Mouse (Mus musculus): ENCODE results near the gene H2al1g.
"Not testable (repeated sequence)": the region's sequence is repeated elsewhere in the genome, so short reads cannot be mapped to it uniquely, and the experiment has no call there.

The H2al1g gene

DNA sequence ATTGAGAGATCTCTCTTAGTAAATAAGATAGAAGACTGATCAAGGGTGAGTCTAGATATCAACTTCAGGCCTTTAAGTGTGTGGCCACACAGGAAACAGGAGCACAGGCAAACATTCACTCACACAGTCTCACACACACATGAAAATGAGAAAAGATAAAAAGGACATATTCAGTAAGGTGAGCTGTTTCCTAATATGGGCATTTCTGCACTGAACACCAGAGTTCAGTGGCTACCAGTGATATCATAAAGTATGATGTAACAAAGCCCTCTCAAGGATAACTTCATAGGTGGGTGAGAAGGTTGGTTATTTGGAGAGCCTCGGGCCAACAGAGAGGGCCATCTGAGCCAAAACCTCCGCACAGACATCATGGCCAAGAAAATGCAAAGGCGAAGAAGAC, at the start of gene H2al1g:
Gene H2al1g (plus strand): TSS at position 301 of the 400 bp plus-strand sequence.
- not testable (repeated sequence) for DNase-seq

DNA sequence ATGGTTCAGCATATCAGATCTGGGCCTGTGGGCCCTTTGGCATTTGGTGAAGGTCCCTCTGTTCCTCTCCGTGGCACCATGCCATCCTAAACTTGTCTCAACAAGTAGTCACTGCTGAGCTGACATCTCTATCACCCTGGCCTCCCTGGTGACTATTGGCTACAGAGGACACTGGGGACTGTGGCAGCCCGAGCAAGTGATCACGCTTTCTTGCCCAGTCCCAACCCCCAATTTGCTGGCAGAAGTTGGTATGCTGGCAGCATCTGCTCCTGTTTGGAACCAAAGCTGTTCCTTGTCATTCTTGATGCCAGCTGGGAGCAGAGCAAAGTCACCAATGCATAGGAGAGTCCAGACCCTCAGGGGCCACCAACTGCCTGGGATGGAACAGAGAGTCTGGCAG, 49.0 kb upstream of the H2al1g start:
- DNase-seq = no peak

DNA sequence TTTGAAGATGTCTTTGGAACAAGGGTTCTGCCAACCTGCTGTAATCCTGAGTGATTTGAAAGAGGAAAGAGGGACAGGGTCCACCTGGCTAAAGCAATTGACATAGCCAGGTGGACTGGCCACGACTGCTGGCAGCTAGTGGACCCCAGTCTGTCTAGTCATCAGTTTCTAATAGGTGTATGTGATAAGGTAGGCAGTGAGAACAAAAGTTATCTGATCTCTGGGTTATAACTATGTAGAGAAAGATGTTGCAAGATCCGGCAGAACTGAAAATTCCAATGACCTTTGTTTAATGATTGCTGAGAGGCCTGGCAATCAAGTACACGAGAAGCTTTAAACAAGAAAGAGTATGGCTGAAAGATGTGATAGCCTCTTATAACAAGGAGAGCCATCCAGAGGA, 44.9 kb upstream of the H2al1g start:
- DNase-seq = no peak

DNA sequence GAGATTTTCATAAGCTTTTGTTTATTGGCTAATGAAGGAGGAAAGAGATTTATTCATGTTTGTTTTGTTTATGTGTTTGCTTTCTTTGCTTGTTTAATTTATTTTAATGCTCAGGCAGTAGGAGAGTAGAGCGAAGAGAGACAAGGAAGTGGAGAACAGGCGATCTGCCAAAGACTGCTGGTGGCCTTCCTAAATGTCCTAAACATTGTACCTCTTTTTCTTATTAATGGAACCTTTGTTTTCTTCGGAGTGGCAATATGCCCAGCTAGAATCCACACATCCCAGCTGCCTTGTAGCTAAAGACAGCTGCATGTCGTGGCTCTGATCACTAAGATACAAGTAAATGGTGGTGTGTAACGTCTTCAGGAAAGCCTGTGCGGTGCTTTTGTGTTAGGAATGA, 41.0 kb upstream of the H2al1g start:
- peak; percentile 9 for DNase-seq

DNA sequence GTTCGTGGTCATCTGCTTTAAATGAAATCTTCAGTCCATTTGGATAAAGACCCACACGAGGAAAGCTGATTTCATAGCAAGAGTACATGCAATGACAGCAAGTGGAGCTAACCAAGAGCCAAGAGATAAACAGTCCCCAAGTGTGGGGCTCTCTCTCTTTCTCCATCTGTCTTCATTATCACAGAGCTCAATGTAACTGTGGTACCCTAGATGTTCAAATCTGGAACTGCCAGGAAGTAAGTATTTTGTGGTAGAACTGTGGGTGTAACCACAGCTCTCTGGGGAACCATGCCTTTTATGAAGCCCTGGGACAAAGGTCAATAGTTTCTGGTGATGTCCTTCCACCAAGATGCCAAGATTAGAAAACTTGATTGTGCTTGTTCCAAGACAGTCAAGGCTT, 37.3 kb upstream of the H2al1g start:
- no peak for DNase-seq

DNA sequence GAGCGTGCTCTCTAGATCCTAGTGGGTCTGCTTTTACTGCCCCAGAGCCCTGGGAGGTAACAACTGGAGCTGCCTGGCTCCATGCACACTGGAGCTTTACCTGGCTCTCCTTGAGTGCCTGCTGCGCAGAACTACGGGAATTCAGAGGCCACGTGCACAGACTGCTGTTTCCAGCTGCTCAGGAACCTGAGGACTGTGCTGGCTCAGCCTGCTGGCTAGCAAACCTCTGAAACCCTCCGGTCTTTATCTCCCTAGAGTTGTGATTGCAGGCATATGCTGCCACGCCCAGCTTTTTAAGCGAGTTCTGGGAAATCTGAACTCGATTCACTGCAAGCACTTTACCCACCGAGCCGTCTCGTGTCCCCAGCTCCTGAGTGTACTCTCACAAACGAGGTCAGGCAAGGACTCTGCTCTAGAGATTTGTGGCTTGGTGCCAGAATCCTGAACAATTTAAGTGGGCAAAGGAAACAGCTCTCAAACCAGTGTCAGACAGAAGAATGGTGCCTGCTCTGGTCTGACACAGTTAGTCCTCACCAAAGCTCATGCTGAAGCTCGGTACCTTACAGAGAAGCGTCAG, 29.7 kb upstream of the H2al1g start:
- peak; percentile 13 for DNase-seq

DNA sequence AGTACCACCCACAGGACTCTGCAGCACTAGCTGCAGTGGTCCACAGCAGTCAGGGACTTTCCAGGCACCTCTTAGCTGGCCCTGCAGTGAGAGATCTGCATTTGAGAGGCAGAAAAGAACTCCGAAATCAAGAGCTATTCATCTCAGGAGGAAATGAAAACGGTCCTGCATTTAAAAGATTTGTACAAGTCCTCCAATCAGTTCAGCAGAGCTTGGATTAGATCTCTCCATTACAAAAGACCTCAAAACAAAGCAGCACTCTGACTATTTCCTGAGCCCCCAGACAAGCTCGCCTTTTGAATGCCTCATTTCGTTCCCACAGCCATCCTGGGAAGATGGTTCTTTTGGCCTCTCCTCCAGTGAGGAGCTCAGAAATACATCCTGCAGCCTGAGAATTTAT, 28.8 kb upstream of the H2al1g start:
- no peak for DNase-seq

DNA sequence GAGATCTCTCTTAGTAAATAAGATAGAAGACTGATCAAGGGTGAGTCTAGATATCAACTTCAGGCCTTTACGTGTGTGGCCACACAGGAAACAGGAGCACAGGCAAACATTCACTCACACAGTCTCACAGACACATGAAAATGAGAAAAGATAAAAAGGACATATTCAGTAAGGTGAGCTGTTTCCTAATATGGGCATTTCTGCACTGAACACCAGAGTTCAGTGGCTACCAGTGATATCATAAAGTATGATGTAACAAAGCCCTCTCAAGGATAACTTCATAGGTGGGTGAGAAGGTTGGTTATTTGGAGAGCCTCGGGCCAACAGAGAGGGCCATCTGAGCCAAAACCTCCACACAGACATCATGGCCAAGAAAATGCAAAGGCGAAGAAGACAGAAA, 19.1 kb upstream of the H2al1g start, which contains the start of gene H2al1a:
Gene H2al1a (plus strand): TSS at position 301 of the 400 bp plus-strand sequence.
- not testable (repeated sequence) for DNase-seq

DNA sequence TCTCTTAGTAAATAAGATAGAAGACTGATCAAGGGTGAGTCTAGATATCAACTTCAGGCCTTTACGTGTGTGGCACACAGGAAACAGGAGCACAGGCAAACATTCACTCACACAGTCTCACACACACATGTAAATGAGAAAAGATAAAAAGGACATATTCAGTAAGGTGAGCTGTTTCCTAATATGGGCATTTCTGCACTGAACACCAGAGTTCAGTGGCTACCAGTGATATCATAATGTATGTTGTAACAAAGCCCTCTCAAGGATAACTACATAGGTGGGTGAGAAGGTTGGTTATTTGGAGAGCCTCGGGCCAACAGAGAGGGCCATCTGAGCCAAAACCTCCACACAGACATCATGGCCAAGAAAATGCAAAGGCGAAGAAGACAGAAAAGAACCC, 15.9 kb upstream of the H2al1g start, which contains the start of gene H2al1b:
Gene H2al1b (plus strand): TSS at position 301 of the 400 bp plus-strand sequence.
- DNase-seq = not testable (repeated sequence)

DNA sequence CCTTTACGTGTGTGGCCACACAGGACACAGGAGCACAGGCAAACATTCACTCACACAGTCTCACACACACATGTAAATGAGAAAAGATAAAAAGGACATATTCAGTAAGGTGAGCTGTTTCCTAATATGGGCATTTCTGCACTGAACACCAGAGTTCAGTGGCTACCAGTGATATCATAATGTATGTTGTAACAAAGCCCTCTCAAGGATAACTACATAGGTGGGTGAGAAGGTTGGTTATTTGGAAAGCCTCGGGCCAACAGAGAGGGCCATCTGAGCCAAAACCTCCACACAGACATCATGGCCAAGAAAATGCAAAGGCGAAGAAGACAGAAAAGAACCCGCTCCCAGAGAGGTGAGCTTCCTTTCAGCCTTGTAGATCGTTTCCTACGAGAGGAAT, 12.7 kb upstream of the H2al1g start, which contains the start of gene H2al1c:
Gene H2al1c (plus strand): TSS at position 301 of the 400 bp plus-strand sequence.
- DNase-seq = not testable (repeated sequence)

DNA sequence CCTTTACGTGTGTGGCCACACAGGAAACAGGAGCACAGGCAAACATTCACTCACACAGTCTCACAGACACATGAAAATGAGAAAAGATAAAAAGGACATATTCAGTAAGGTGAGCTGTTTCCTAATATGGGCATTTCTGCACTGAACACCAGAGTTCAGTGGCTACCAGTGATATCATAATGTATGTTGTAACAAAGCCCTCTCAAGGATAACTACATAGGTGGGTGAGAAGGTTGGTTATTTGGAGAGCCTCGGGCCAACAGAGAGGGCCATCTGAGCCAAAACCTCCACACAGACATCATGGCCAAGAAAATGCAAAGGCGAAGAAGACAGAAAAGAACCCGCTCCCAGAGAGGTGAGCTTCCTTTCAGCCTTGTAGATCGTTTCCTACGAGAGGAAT, 9.5 kb upstream of the H2al1g start, which contains the start of gene H2al1d:
Gene H2al1d (plus strand): TSS at position 301 of the 400 bp plus-strand sequence.
- not testable (repeated sequence) for DNase-seq

DNA sequence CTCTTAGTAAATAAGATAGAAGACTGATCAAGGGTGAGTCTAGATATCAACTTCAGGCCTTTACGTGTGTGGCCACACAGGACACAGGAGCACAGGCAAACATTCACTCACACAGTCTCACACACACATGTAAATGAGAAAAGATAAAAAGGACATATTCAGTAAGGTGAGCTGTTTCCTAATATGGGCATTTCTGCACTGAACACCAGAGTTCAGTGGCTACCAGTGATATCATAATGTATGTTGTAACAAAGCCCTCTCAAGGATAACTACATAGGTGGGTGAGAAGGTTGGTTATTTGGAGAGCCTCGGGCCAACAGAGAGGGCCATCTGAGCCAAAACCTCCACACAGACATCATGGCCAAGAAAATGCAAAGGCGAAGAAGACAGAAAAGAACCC, 6.4 kb upstream of the H2al1g start, which contains the start of gene H2al1e:
Gene H2al1e (plus strand): TSS at position 301 of the 400 bp plus-strand sequence.
- not testable (repeated sequence) for DNase-seq

DNA sequence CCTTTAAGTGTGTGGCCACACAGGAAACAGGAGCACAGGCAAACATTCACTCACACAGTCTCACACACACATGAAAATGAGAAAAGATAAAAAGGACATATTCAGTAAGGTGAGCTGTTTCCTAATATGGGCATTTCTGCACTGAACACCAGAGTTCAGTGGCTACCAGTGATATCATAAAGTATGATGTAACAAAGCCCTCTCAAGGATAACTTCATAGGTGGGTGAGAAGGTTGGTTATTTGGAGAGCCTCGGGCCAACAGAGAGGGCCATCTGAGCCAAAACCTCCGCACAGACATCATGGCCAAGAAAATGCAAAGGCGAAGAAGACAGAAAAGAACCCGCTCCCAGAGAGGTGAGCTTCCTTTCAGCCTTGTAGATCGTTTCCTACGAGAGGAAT, 3.2 kb upstream of the H2al1g start, which contains the start of gene H2al1f:
Gene H2al1f (plus strand): TSS at position 301 of the 400 bp plus-strand sequence.
- DNase-seq = not testable (repeated sequence)

DNA sequence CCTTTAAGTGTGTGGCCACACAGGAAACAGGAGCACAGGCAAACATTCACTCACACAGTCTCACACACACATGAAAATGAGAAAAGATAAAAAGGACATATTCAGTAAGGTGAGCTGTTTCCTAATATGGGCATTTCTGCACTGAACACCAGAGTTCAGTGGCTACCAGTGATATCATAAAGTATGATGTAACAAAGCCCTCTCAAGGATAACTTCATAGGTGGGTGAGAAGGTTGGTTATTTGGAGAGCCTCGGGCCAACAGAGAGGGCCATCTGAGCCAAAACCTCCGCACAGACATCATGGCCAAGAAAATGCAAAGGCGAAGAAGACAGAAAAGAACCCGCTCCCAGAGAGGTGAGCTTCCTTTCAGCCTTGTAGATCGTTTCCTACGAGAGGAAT, 3.1 kb downstream of the H2al1g start, which contains the start of gene H2al1h:
Gene H2al1h (plus strand): TSS at position 301 of the 400 bp plus-strand sequence.
- not testable (repeated sequence) for DNase-seq

DNA sequence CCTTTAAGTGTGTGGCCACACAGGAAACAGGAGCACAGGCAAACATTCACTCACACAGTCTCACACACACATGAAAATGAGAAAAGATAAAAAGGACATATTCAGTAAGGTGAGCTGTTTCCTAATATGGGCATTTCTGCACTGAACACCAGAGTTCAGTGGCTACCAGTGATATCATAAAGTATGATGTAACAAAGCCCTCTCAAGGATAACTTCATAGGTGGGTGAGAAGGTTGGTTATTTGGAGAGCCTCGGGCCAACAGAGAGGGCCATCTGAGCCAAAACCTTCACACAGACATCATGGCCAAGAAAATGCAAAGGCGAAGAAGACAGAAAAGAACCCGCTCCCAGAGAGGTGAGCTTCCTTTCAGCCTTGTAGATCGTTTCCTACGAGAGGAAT, 6.3 kb downstream of the H2al1g start, which contains the start of gene H2al1i:
Gene H2al1i (plus strand): TSS at position 301 of the 400 bp plus-strand sequence.
- DNase-seq = not testable (repeated sequence)

DNA sequence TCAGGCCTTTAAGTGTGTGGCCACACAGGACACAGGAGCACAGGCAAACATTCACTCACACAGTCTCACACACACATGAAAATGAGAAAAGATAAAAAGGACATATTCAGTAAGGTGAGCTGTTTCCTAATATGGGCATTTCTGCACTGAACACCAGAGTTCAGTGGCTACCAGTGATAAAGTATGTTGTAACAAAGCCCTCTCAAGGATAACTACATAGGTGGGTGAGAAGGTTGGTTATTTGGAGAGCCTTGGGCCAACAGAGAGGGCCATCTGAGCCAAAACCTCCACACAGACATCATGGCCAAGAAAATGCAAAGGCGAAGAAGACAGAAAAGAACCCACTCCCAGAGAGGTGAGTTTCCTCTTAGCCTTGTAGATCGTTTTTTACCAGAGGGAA, 9.5 kb downstream of the H2al1g start, which contains the start of gene H2al1j:
Gene H2al1j (plus strand): TSS at position 301 of the 400 bp plus-strand sequence.
- DNase-seq = not testable (repeated sequence)

DNA sequence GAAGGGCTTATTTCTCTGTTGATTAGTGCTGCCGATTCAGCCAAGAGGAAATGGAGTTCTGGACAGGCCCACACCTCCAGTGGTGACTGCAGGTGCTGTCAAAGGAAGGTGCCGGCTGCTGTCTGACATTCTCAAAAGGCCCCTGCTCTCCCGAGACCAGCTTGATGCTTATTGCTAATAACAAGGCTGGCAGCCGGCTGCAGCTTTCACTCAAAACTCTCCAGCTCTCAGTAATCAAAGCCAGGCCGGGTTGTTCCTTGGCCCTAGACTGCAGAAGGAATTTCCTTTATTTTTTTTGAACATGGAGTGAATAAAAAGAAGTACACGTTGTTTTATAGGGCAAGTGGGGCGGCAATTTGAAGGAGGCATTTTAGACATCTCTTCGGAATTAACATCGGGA, 27.7 kb downstream of the H2al1g start:
- DNase-seq = no peak

DNA sequence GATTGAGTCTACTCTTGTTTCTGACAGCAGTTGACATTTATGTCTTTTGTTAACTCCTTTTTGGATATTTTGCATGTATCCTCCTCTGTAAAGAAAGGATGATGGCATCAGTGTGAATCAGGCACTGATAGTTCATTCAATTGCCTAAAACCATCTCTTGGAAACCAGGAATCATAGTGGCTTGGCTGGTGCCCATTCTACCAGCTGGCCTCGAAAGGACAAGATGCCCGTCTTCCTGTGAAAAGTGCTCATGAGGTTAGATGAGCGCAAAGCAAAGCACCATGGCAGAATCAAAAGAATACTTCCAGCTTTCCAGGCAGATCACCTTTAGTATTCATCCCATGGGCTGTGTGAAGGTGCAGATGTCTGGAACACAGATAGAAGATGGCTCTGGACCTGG, 28.7 kb downstream of the H2al1g start:
- DNase-seq = no peak

DNA sequence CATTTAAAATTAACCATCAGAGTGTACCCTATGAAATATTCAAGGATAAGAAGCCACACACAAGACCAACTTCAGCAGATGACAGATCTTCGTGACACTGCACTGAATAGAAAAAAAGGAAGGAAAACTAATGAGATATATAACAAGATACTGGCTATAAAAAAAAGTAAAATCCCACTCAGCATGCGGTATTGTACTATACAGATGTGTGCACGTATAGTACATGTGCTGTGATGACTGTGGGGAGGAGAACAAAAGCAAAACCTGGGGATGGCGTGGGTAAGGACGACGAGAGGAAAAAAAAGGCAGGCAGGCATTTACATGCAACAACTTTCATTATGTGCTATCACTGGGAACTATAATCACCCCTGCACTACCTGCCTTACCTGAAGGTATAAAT, 42.8 kb downstream of the H2al1g start:
- no peak for DNase-seq

DNA sequence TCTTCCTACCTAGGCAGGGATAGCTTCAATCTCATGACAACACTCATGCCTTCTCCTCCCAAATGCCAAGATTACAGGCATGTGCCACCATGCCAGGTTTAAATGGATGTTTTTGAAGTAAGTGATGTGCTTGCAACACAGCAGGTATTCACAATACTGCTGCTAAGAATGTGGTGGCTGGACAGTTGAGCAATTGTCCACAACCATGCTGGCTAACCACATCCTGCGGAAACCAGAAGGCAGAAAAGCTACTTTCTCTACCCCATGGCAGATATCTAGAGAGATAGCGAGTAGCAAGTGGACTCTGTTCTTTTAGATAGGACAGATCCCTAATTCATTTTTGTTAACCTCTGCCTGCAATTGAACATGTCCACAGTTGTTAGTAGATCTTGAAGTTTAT, 43.2 kb downstream of the H2al1g start:
- no peak for DNase-seq

DNA sequence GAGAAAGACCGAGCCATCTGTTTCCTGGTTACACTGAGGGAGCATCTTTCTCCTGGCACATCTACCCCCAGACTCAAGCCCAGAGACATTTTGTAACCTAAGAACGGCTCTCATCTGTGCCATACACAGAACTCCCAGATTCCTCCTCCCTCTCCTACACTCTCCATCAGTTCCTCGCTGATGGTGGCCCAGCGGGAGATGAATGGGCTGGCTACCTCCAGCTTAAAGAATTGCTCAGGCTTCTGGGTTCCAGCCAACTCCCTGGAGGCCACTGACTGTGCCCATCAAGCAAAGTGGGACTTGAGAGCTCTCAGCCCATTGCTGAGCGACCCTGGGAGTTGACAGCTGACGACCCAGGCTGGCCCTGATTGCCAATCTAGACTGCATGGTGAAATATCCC, 45.8 kb downstream of the H2al1g start:
- no peak for DNase-seq

DNA sequence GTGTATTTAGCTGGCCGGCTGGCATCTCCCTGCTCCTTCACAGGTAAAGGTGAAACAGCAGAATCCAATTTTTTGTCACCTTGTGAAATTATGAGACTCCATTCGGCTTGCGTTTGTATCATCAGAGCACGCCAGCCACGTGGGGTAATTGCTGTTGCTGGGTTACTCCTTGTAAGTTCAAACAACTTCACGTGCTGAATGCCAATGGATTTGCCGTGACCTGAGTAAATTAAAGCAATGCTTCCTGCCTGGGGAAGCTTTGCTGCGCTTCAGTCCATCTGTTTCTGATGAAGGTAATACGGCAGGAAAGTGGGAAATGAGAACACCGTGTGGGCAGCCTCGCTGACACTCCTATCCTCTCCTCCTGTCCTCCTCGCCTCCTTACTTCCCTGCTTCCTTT, 47.1 kb downstream of the H2al1g start:
- DNase-seq = no peak

Data from kidney, postnatal 10 days (tissue).